Mouse (Mus musculus) frontal cortex, postnatal 25 days (tissue): Measurements from ENCODE around the gene Grk6.
"Not testable (repeated sequence)": the region's sequence is repeated elsewhere in the genome, so short reads cannot be mapped to it uniquely, and the experiment has no call there.

Source experiments
- DNase-seq, 2 experiments: peaks; one replicate each; pipeline ENCODE4 v3.0.0; 2022; ENCODE audit warnings: low spot score in 2 of 2

The Grk6 gene

DNA sequence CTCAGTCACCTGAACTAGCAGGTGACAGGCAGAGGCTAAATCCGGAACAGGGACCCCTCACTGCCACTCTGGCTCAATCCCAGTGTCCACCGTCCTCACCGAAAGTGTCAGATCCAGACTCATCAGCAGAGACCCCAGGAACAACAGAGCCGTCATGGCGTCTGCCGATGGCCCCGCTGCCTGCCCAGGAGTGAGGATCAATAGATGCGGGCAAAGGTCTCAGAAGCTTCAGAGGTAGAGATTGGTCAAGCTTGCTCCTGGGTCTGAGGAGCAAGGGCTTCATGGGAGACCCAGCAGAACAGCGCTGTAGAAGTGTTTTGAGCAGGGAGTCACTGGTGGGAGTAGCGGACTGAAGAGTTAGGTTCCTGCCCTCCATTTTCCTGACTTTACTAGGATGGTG is 18.3 kb upstream of the Grk6 start, which contains the start of gene F12:
F12 (minus strand) TSS at position 181 of the 400 bp plus-strand sequence.
- no peak for DNase-seq

DNA sequence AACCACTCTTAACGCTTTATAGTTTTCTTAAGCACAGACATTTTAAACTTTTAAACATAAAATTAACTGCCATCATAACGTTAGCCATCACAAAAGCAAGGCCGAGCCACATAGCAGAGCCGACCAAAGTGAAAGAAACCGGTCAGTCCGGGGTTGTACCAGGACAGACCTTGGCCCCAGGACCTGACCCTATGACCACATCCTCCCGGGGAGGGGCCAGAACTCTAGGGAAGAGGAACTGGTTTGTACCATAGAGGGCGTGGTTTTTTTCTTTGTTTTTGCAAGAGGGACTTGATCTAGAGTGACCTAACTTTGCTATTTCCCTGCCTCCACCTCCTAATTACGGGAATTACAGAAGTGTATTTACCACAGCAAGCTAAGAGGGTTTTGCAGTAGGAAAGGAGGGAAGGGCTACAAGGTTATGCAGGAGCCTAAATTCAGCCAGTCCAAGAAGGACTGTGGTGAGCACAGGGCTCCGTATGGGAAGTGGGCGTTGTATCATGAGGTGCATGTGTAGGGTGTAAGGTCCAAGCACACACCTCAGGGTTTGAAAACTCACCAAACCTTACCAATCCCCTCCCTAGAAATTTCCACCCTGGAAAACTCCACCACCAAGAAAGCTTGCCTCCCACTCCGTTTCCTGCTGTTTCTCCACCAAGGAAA is 15.5 kb upstream of the Grk6 start:
- DNase-seq: no peak

DNA sequence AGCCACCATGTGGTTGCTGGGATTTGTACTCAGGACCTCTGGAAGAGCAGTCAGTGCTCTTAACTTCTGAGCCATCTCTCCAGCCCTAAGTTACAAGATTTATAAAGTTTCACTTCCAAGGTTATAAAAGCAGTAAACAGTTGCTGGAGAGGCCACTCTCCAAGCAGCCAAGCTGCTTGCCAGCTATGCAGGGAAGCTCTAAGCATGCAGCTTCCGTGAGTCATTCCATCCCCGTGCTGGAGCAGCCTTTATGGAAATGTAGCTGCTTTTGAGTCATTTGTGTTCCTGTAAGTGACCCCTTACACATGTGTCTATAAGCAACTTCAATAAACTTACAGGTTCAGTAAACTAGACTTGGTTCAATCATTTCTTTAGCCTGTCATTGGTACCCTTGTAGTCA is 14.3 kb upstream of the Grk6 start:
- DNase-seq: no peak

DNA sequence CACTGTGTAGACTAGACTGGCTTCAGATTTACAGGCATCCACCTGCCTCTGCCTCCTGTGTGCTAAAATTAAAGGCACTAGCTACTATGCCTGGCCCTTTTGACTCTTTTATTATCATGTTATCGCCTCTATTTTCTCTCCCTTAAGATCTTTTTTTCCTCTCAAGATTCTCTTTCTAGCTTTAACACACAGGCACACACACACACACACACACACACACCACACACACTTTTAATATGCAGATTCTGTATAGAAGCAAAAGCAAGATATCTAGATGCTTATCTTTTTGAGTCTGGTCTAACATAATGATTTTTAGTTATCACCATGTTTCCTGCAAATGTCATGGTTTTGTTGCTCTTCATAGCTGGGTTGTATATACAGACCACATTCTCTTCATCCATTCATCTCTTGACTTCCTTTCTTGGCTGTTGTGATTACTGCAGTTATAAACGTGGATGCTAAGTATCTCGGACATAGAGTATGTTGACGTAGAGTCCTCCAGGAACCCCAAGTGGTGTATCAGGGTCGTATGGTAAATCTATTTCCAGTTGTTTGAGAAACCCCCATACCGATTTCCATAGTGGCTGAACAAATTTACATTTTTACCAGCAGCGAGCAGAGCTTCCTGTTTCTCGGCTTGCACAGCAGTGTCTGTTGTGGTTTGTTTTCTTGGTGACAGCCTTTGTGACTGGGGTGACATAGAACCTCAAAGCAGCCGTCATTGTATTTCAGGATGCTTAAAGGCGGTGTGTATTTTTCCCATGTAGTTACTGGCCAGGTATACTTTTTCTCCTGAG is 12.8 kb upstream of the Grk6 start:
- no peak for DNase-seq

DNA sequence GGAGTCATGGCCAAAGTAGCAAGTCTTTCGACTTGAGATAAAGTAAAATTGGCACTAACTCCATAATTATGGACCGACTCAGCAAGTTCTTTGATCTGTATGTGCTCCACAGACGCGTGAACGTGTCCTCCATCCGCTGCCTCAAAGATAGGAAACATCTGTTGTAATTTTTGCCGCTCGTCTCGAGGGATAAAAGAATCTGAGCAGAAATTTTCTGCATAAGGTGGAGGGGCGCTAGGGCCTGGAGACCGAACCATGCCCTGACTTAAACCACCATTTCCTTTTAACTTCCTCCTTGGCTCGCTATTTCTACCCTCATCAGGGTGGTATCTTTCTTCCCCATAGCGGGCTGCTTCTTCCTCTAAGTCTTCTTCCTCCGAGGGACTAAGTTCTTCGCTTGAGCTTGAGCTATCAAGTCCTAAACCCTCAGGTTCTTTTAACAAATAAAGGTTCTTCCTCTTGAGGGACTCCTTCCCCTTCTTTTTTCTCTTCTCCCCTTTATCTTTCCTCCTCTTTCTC is 7.7 kb upstream of the Grk6 start:
- not testable (repeated sequence) for DNase-seq

DNA sequence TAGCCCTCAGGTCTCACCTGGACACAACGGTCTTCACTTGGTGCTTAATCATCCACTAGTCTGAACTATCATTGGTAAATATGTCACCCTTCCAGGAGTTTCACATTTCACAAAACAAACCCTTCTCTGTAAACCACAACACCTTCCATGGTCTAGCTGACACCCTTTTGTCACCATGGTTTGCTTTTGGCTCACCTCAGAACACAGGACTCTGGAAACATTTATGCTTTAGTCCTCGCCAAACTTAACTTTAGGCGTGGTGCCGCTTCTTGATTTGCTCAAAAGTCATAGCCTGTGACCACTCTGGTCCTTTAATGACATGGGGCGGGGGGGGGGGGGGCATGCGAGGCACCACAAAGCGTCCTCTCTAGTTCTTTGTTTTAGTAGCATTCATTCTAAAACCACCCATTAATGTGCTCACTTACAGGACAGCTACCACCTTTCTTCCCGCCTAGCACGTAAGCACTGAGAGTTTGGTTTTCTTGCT is 1.0 kb upstream of the Grk6 start:
- DNase-seq: no peak

DNA sequence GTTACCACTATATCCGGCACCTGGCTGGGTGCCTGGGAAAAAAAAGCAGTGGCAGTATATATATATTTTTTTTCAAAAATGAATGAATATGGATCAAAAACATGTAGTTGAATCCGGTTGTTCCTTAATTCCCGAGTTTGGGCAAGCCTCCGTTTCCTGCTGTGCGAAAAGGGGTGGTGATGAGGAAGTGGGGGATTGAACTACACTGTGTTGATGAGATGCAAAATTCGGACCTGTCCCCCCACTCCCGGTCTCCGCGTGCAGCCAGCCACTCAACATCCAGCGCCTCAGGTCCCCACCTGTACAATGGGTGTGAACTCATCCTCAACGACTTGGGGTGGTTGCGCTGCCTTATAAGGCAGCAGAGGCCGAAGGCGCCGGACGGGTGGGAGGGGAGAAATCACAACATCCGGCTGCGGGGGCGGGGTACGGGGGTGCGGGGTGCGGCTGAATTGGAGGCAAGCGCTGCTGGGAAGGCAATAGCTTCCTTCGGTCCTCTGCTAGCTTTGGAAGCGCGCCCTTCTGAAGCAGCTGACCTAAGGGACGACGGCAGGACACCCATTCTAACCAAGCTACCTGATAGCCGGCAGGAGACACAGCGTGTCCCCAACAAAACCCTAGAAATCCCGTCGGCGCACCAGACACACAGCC is 461 bp upstream of the Grk6 start:
- DNase-seq: peak in 1 of 2 experiments; percentile 25

DNA sequence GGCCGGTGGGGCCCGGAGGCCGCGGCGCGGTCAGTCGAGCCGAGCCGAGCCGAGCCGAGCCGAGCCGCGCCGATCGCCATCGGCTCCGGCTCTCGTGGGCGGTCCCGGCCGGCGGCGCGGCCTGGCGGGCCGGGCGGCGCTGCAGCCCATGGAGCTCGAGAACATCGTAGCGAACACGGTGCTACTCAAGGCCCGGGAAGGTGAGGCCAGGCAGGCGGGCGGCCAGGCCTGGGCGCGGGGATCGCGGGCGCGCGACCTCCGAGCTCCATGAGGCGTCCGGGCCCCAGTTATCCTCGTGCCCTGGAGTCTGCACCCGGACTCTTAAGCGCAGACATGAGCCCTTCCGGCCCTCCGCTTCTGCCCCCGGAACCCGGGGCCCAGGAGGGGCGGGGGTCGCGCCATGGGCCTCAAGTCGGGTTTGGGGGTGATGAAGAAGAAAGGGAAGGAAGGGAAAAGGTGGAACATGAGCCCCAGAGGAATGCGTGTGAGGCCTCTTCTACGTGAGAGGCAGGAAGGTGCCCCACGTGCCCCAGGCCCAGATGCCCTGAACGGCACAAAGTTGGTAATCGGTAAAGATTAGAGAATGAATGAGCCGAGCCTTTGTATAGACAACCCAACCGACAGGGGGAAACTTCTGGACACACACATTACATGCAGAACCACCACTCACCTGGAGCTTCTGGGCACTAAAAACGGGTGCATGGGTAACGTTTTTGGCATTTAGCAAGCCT is 654 bp downstream of the Grk6 start:
- DNase-seq: no peak

DNA sequence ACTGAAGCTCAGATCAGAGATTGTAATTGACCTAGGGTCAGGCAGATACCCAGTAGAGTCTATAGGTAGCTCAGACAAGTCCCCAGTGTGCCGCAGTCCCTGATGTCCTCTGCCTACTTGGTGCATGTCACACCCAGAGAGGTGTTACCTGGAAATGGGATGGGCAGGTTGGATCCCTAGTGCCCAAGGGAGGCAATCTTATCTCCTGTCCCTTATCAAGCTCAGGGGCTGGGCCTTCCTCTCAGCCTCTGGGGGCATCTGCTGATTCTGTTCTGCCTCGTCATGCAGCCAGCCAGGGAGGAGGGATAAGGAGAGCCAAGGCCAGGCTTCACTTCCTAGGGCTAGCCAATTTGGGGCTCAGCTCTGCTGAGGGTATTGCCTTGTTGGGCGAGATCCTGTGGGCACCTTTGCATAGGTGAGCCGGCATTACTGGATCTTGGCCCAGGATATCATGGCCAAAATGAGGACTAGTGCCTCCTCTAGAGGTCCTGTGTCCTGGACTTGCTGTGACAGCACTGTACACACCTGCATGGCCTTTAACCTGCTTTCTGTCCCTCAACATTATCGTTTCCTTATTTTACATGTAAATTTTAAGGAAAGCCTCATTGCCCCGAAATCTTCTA is 1.7 kb downstream of the Grk6 start:
- no peak for DNase-seq

DNA sequence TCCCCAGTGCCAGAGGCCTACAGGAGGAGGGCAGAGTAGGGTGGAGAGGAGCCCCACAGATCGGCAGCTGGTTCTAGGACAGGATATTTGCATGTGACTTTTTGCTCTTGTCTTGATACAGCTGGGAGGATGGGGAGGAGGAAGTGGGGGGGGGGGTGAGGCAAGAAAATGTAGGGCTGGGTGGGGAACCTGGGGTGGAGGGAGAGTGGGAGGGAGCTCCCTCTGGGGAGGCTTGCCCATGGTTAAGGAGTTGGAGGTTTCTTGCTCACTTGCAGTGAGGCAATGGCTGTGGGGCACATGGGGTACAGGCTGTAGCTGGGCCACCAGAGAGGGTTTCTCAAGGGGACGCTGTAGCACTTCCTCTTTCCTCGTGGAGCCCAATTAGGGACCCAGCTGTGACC is 2.7 kb downstream of the Grk6 start:
- DNase-seq: no peak

DNA sequence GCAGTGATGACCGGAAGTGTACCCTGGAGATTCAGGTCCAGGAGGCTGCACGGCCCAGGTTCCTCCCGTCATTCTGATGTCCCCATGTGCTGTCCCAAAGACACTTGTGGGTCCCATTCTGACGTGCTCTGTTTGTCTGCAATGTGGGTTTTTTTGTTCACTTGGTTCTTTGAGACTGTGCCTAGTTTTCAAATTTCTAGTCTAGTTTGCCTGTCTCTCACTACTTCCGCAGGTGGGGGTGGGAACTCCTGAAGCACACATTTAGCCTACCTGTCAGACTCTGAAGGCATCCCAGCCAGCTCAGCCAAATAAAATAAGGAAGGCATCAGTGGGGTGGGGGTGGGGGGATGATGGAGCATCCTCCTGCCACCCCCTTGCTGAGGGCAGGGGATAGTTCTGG is 3.3 kb downstream of the Grk6 start:
- DNase-seq: no peak

DNA sequence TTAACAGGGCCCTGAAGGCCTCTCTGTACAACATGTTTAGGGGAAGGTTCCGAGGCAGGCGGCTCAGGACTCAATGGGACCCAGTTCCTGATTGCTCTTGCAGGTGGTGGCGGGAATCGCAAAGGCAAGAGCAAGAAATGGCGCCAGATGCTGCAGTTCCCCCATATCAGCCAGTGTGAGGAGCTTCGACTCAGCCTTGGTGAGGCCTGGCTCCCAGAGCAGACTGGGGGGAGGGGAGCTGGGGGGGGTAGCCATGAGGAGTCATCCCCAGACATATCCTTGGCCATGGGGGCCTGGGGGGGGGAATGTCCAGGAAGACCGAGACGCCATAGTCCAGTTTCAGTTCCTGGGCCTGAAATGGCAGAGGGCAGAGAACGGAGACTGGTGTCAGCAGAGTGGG is 4.3 kb downstream of the Grk6 start:
- no peak for DNase-seq

DNA sequence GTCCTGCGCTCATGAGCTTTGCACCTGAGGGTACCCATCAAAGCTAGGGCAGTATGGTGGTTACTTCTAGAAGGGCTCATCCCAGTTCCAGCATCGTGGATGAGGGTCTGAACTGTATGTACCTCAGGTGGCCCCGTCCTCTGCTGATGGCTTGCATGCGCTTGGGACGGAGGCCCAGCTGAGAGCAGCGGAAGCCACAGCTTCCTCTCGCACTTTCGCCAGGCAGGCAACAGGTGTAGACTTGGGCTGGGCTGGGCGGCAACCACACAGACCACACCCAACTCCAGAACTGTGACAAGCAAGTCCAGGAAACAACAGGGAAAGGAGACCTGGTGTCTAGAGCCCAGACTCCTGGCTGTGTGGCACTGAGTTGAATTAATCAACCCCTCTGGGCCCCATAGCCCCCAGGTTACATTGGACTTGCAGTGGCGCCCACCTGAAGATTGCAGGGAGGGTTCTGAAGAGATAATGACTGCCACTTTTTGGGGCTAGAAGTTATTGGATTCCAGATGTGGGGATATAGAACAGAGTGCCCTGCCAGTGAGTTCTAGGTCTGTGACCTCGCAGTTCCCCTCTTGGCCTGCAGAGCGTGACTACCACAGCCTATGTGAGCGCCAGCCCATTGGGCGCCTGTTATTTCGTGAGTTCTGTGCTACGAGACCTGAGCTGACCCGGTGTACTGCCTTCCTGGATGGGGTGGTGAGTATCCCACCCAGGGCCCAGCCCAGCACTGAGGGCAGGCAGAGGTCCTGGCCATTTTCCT is 5.0 kb downstream of the Grk6 start:
- no peak for DNase-seq

DNA sequence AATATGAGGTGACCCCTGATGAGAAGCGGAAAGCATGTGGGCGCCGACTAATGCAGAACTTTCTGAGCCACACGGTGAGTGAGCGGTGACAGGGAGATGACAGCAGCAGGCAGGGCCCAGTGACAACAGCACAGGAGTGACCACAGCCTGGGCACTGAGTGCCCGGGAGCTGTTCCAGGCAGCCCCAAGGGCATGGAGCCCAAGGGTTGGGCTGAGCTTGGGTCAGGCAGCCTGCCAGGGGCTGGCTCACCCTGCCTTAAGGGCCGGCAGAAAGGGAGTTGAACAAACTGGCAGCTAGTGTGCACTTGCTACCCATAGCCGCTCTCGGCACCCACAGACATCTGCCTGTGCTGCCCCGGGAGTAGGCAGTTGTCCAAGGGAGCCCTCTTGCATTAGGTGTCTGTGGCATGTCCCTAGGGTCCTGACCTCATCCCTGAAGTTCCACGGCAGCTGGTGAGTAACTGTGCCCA is 5.7 kb downstream of the Grk6 start:
- DNase-seq: peak in 1 of 2 experiments; percentile 30

DNA sequence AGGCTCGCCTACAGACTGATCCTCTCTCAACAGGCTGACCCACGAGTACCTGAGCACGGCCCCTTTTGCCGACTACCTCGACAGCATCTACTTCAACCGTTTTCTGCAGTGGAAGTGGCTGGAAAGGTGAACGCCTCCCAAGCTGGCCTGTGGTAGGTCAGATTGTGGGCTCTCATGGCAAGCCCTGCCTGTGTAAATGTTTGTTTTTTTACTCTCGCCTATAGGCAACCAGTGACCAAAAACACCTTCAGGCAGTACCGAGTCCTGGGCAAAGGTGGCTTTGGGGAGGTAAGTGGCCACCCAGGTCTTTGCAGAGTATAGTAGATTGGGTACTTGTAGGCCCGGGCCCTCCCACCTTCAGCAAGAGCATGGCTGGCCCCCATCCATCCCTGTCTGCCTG is 6.4 kb downstream of the Grk6 start:
- DNase-seq: no peak

DNA sequence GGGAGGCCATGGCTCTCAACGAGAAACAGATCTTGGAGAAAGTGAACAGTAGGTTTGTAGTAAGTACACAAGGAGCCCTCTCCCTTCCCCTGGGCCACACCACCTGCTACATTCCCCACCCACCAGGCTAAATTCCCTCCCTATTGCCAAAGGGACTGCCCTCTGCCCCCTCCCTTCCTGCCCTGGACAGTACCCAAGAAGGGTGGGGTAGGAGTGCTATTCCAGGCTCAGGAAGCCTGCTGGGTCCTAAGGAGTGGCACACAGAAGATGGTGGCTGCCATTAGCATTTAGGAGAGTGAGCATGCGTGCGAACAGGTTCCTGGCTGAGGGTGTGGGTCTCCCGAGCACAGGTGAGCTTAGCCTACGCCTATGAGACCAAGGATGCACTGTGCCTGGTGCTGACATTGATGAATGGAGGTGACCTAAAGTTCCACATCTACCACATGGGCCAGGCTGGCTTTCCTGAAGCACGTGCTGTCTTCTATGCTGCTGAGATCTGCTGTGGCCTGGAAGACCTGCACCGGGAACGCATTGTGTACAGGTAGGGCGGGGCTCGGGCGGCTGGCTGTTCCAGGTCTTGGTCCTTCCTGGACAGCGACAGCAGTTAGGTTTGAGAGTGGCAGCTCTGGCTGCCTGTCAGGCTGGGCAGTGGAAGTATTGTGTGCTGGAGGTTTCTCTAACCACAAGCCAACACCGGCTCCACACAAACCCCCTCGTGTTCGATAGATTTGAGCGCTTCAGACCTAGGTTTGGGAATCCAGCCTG is 7.1 kb downstream of the Grk6 start:
- no peak for DNase-seq

DNA sequence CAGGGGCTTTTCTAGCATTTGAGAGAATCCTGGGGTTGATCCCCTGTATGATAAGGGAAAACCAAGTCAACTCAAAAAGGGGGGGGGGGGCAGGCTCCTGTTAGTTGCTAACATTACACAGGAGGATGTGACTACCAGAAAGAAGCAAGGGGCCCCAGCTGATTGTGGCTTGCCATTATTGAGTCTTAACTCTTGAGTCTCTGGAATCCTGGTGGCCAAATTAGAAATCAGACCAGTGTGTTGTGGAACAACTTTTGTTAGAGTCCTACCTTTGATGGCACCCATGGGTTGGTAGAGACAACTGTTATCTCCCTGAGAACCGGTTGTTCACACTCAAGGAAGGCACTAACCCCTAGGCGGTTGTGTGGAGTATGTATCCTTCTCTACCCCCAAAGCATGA is 18.1 kb downstream of the Grk6 start:
- DNase-seq: no peak

DNA sequence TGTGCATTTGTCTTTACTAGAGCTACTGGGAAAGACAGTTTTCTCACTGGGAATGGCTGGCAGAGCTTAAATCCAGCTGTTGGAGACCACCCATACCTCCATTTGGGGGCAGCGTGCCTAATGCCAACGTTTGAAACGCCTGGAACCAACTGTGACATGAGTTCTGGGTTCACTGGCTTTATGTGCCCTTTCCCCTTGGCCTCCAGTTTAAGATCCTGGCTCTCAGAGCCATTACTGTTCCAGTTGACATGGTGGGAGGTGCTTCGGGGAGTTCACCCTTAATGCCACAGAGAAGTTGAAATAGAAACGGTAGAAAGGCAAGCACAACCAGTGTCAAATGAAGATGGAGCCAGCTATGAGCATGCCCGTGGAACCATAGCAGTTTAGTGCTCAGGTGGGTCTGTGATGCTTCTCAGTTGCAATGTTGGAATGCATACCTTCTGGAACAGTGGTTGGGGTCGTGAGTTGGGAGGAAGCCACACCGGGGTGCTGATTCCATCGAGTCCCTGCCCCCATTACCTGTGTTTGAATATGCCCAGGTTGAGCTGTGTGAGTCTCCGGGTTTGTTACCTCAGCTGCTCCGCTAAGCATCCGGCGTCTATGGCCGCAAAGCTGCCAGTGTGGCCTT is 18.6 kb downstream of the Grk6 start:
- no peak for DNase-seq
